Mouse (Mus musculus) cortical plate, adult 2 months (tissue): ENCODE measurements around the gene Zfp423. TPM values are rescaled to one million over a fixed set of nuclear protein-coding genes. Genes with fewer than 3 reads are reported as not detected.

Experiments
- H3K27ac ChIP-seq: fragments of 200-500 bp; 2 replicates; pipeline ENCODE4 v1.5.1; 2012; ENCODE audit warnings: low read length, control low read depth, inconsistent platforms; ENCODE audit not compliant: insufficient read depth
- H3K4me1 ChIP-seq: fragments of 200-500 bp; 2 replicates; pipeline ENCODE4 v1.6.1; 2011; ENCODE audit warnings: low read length; ENCODE audit not compliant: control insufficient read depth, insufficient read depth
- H3K4me3 ChIP-seq: fragments of 200-500 bp; 2 replicates; pipeline ENCODE4 v1.5.1; 2011; ENCODE audit warnings: mild to moderate bottlenecking, low read length, control low read depth; ENCODE audit not compliant: insufficient read depth
- CTCF ChIP-seq: fragments of 200-500 bp; IDR thresholded peaks from 2 replicates; pipeline ENCODE4 v1.5.1; 2011; ENCODE audit warnings: mild to moderate bottlenecking, control low read depth, low read length; ENCODE audit not compliant: insufficient read depth; ENCODE audit errors: extremely low read depth
- POLR2A ChIP-seq: fragments of 200-500 bp; IDR thresholded peaks from 2 replicates; pipeline ENCODE4 v1.6.1; 2011; ENCODE audit warnings: mild to moderate bottlenecking, low read length, control low read depth; ENCODE audit not compliant: insufficient read depth; ENCODE audit errors: extremely low read depth
- polyA plus RNA-seq: library from polyadenylated mRNA; depleted of rRNA; stranded (reverse); fragments of >200 nt; gene quantifications from 2 replicates; pipeline ENCODE4 v1.2.3, GENCODE M21; 2012

The Zfp423 gene
- polyA plus RNA-seq, 1 experiment: 15.1 TPM

DNA sequence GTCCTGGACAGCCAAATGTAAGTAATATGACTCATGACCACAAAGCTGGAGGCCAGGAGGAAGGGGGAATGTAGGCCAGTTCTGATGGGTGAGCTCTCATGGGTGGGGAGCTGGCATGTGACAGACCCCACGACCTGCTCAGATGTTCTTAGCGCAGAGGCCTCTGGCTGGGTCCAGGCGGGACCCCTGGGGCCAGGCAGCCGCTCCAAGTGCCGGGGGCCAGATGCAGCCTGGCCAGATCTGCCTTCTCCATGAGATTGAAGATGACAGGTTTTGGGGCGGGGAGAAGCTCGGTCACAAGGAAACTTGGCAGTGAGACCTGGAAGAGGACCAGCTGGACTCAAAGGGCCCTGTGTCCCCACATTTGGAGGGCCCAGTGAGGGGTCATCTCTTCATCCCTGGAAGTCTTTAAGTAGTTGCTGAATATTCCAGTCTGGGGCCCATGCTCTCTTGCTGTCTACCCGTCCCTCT lies 257.3 kb downstream of the Zfp423 start:
- no peaks in the 10 kb centered on the region for H3K4me1 ChIP-seq
- H3K4me3 ChIP-seq: no peak overlapping the region
- TF ChIP-seq CTCF (no peak), POLR2A (no peak)
- no peak overlapping the region for H3K27ac ChIP-seq

DNA sequence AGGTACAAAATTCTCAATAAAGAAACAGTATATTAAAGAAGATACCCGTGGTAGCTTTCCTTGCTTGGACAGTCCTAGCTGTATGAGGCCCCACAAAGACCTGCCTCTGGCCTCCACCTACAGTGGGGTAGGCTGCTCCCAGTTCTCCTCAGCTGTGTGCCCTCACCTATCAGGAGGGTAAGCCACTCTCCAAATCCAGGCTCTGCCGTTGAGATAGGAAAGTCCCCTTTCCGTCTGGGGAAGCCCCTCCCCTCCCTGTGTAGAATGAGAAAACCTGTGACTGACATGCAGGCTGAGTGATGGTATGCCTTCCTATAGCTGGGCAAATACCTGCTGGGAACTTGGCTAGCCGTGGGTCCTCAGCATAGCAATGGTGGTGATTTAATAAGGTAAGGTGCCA lies 257.8 kb downstream of the Zfp423 start:
- H3K4me1 ChIP-seq: no peaks in the 10 kb centered on the region
- H3K4me3 ChIP-seq: no peak overlapping the region
- TF ChIP-seq CTCF: no peak
- no peak for TF ChIP-seq POLR2A
- H3K27ac ChIP-seq: no peak overlapping the region

DNA sequence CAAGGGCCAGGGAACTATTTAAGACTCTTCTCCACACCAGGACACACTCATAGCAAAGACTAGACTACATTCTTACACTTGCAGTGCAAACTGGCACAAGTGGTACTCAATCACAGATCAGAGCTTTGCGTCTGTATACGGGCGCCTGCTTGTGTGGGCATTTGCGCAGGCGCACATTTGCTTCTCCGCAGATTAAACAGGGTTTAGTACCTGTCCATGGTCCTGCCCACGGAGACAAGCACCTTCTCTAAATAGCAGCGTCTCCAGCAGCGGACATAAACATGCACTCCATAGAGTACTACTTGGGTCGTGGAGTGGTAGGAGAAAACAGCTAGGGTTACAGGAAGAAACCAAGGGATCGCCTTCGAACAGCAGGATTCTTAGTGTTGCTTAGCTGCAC lies 259.1 kb downstream of the Zfp423 start:
- TF ChIP-seq CTCF (no peak), POLR2A (no peak)
- no peaks in the 10 kb centered on the region for H3K4me1 ChIP-seq
- H3K27ac ChIP-seq: no peak overlapping the region

DNA sequence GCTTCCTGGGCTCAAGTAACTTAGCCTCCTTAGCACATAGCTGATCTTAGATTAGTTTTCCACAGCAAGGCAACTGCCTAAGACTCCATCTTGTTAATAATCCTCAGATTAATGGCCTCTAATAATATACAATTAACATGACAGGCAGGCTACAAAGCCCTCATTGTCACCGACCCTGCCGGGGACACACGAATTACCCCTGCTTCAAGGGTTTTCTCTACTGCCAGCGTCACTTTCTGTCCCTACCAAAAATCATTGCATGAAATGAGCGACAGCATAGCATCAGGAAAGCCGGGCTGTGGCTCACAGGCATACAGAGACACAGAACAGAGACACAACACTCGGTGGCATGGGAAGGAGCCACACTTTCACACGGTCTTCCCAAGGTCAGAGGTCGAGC lies 262.3 kb downstream of the Zfp423 start:
- no peak overlapping the region for H3K4me3 ChIP-seq
- TF ChIP-seq CTCF: no peak
- no peak for TF ChIP-seq POLR2A
- H3K4me1 ChIP-seq: no peaks in the 10 kb centered on the region
- H3K27ac ChIP-seq: no peak overlapping the region

More for the DNA sequence above, 259.1 kb downstream of the Zfp423 start:
- no peak overlapping the region for H3K4me3 ChIP-seq

DNA sequence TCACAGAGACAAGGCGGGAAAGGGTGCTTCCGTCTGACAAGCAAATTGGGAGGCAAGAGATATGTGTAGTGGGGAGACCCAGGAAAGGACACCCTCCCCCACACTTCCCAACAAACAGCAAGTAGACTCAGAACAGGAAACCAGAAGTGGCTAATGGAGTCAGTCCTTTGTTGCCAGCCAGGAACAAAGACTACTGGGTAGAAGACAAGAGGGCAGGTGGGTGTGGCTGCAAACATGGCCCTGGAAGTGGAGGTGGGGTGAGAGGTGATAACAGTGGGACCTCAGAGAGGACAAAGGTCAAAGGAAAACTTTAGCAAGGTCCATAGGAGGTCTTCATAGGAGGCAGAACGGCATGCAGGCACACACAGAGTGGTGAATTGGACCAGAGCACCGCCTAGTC lies 265.7 kb downstream of the Zfp423 start:
- no peak overlapping the region for H3K27ac ChIP-seq
- H3K4me1 ChIP-seq: peaks cover 6% of the 10 kb centered on the region
- TF ChIP-seq POLR2A (no peak), CTCF (no peak)

DNA sequence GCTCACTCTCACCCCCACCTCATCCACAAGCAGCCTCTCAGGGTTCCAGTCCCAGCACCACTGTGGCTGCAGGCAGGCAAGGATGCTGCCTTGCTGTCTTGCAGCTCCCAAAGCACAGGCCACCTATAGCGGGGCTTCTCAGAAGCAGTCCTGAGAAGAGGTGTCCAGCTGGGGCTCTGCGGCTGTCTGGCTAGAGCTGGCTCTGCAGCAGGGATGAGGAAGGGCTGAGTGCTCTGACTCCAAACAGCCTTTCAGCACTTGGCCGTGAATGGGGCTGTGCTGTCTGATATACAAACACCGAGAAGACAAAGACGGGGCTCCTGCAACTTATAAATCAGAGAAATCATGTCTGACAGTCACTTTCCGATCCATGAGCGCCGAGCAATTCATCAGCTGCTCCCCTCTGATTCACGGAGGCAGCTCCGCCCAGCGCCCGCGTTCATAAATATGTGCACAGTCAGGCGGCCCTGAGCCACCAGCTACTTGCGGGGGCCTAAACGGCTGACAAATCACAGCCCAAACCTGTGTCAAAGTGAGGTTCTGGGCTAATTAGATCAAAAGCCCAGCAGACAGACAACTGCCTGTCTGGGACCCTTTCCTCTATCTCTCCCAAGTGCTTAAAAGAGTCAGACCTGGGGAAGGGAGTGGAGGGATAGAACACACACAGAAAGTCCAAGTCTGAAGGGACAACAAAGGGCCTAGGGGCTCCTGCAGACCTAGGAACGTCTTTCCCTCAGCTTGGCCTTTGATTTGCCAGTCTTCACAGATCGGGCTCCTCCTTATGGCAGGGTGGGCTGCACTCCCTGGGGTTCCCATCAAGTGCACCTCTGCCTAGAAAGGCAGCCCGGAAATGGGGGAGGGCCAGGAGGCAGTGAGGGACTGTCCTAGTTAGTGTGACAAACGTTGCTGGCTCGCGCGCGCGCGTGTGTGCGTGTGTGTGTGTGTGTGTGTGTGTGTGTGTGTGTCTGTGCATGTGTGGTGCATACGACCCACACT lies 269.0 kb downstream of the Zfp423 start:
- Histone ChIP-seq H3K4me1 (peaks cover 8% of the 10 kb centered on the region), H3K4me3 (no peak overlapping the region), H3K27ac (no peak overlapping the region)
- TF ChIP-seq POLR2A: no peak
- no peak for TF ChIP-seq CTCF

More for the DNA sequence above, 265.7 kb downstream of the Zfp423 start:
- no peak overlapping the region for H3K4me3 ChIP-seq

DNA sequence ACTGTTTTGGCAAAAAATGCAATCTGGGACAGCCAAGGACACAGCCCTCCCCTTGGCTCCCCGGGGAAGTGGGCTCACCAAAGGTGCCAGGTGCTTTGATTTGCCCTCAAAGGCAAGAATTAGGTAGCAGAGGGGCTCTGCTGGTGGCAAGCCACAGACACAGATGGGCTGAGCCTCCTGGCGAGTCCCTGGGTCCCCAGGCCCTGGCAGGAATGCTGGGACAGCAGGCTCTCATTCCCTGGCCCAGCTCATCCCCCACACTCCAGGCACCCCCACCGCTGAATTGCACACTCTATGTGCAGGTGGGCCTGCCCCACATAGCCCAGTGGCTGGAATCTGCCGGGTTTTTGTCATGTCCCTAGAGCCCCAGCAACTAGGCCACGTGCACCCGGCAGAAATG lies 270.2 kb downstream of the Zfp423 start:
- H3K27ac ChIP-seq: no peak overlapping the region
- no peak for TF ChIP-seq POLR2A
- TF ChIP-seq CTCF: no peak
- no peak overlapping the region for H3K4me3 ChIP-seq
- peaks cover 8% of the 10 kb centered on the region for H3K4me1 ChIP-seq

DNA sequence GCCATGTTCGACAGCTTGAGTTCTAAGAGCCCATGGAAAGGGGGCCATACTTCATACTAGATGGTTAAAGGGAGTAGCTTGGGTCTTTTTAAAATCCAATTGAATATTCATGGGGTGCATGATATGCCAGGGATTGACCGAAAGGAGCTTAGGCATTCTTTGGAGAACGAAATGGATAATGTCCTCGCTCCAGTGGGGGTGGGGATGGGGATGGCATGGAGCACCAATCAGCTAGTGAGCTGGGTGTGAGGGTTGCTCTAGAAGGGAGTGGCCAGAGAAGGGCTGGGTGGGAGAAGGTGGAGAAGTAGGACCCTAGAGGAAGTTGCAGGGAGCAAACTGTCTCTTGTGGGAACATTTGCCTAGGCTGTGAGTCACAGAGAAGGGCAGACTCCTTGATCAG lies 271.0 kb downstream of the Zfp423 start:
- H3K4me1 ChIP-seq: peaks cover 8% of the 10 kb centered on the region
- TF ChIP-seq CTCF (no peak), POLR2A (no peak)
- H3K4me3 ChIP-seq: no peak overlapping the region
- no peak overlapping the region for H3K27ac ChIP-seq

DNA sequence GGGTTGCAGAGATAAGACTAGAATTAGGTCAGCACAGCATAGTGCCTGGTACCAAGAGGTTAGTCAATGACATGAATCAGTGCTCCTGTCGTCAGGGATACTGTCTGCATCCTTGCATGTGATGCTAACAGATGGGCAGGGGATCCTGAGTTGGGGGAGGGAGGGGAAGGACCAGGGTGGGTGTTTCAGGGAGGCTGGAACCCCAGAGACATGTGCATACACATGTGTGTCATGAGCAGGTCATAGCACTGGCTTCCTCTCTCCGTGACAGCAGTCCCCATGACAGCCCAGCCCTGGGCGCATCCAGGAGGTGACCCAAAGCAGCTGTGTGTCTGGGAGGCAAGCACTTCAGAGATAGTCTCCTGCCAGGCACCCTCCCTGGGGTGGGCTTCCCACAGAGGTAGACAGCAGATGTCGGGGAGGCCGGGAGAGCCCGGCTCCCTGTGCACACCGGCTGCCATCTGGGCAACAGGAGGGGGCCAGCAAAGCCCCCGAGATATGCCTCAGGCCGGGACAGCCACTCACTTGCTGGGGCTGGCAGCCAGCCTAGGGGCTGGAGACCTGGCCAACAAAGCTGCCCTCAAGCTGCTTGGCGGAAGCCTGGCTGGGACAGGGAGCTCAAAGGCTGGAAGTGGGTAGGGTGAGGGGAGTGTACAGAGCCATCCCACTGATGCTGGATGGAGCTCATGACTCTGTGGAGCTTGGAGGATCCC lies 272.3 kb downstream of the Zfp423 start:
- Histone ChIP-seq H3K27ac (no peak overlapping the region), H3K4me3 (no peak overlapping the region), H3K4me1 (peaks cover 8% of the 10 kb centered on the region)
- TF ChIP-seq POLR2A (no peak), CTCF (no peak)
